Mouse (Mus musculus) liver, embryonic 13.5 days (tissue): ENCODE results near the gene Irf2bpl. TPM values are rescaled to one million over a fixed set of nuclear protein-coding genes. Genes with fewer than 3 reads are reported as not detected.

ENCODE experiments used
- ATAC-seq: fragments of 200-750 bp; cut with Nextera tagmentation; 2 replicates; pipeline ENCODE4 v1.8.0; 2017; ENCODE audit warnings: low read depth, mild to moderate bottlenecking, moderate number of reproducible peaks, moderate library complexity
- DNase-seq: peaks from one replicate; pipeline ENCODE4 v3.0.0; 2022
- H3K27ac ChIP-seq: fragments of 300-500 bp; sonication (generic); 2 replicates; pipeline ENCODE4 v1.5.1; 2015; ENCODE audit warnings: moderate library complexity, mild to moderate bottlenecking, inconsistent platforms
- H3K27me3 ChIP-seq: fragments of 300-500 bp; sonication (generic); 2 replicates; pipeline ENCODE4 v1.6.1; 2015; ENCODE audit warnings: mild to moderate bottlenecking, inconsistent platforms
- H3K36me3 ChIP-seq: fragments of 300-500 bp; sonication (generic); 2 replicates; pipeline ENCODE4 v1.6.1; 2015; ENCODE audit warnings: mild to moderate bottlenecking, inconsistent platforms
- H3K4me1 ChIP-seq: fragments of 300-500 bp; sonication (generic); replicated peaks from 2 replicates; pipeline ENCODE4 v1.6.1; 2015; ENCODE audit warnings: inconsistent platforms
- H3K4me2 ChIP-seq: fragments of 300-500 bp; sonication (generic); 2 replicates; pipeline ENCODE4 v1.6.1; 2015; ENCODE audit warnings: inconsistent platforms, mild to moderate bottlenecking, moderate library complexity
- H3K4me3 ChIP-seq: fragments of 300-500 bp; sonication (generic); replicated peaks from 2 replicates; pipeline ENCODE4 v1.5.1; 2015; ENCODE audit warnings: mild to moderate bottlenecking, inconsistent platforms
- H3K9ac ChIP-seq: fragments of 300-500 bp; sonication (generic); 2 replicates; pipeline ENCODE4 v1.6.1; 2015; ENCODE audit warnings: mild to moderate bottlenecking, inconsistent platforms
- H3K9me3 ChIP-seq: fragments of 300-500 bp; sonication (generic); replicated peaks from 2 replicates; pipeline ENCODE4 v1.6.1; 2016; ENCODE audit warnings: inconsistent platforms
- WGBS: fragments of 180-500 bp; shearing (Covaris S2); methylation state at CpG from one replicate; pipeline ENCODE4 v1.1.7; 2015; ENCODE audit not compliant: insufficient replicate concordance; 5-methylcytosine and 5-hydroxymethylcytosine counted together
- polyA plus RNA-seq: library from polyadenylated mRNA; unstranded; fragments of >200 nt; fragmentation: Nextera tagmentation; extraction: Ambion mirVana; gene quantifications from 2 replicates; pipeline ENCODE4 v1.2.1, GENCODE M21; 2015

The Irf2bpl gene
- polyA plus RNA-seq, 1 experiment from 2014 or later: 2.8 TPM

DNA sequence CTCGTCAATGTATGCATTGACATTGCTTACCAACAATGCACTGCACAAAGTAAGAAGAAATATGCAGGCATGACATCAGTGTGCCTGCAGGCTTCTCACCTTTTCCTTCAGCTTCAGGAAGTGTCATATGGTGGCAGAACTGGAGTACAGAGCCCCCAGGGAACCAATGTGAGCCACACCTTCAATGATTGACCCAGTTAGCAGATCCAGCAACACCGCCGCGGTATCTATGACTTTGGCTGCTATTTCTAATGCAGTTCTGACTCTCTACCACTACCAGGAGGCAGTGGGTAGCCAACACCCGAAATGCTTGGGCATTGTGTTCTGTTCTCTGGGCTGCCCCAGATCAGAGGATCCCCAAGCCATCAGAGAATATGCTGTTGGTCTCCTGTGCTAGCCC is 33.9 kb downstream of the Irf2bpl start:
- H3K27me3 ChIP-seq: peaks cover 6% of the 10 kb centered on the region; the same call in 1 of the 2 replicates
- no peaks in the 10 kb centered on the region for H3K36me3 ChIP-seq
- peaks cover 24% of the 10 kb centered on the region for H3K4me1 ChIP-seq
- no peak overlapping the region for H3K4me3 ChIP-seq
- H3K4me2 ChIP-seq: no peak overlapping the region
- no peak overlapping the region for H3K9ac ChIP-seq
- DNase-seq (no peak), ATAC-seq (no peak)
- 69% methylated on average over 5 of the region's 5 CpGs for WGBS
- H3K27ac ChIP-seq: no peak overlapping the region
- no peaks in the 10 kb centered on the region for H3K9me3 ChIP-seq

DNA sequence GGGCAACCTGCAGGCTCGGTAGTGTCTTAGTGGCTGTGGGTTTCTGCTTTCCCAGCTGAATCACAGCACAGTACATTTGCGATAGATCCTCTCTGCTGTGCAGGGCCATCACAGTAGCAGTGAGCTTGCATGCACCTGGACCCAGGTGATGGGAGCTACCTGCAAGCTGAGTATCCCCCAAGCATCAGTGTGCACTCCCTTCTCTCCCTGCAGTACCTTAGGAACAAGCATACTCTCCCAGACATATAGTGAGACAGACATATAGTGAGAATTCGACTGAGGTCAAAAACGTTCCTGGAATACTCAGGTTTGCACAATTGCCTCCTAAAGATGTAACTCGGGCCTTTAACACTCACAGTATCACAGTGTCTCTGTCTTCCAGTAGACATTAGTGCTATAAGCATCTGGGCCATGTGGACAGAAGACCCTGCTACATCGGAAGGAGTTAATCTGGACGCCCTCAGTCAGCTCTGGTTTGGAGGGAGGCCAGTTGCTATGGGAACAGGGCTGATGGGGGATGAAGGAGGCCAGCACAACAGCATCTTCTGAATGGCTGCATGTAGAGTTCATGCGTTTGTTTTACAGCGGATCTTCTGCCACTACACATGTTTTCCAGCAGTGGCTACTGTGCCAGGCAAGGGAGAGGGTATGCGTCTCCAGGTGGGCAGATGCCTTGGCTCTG is 34.5 kb downstream of the Irf2bpl start:
- no peak overlapping the region for H3K9ac ChIP-seq
- no peak overlapping the region for H3K27ac ChIP-seq
- peaks cover 6% of the 10 kb centered on the region; the same call in 1 of the 2 replicates for H3K27me3 ChIP-seq
- no peak overlapping the region for H3K4me2 ChIP-seq
- DNase-seq (no peak), ATAC-seq (no peak)
- H3K4me1 ChIP-seq: peaks cover 17% of the 10 kb centered on the region
- no peaks in the 10 kb centered on the region for H3K36me3 ChIP-seq
- WGBS: 69% methylated on average over 10 of the region's 10 CpGs
- H3K4me3 ChIP-seq: no peak overlapping the region
- H3K9me3 ChIP-seq: no peaks in the 10 kb centered on the region

DNA sequence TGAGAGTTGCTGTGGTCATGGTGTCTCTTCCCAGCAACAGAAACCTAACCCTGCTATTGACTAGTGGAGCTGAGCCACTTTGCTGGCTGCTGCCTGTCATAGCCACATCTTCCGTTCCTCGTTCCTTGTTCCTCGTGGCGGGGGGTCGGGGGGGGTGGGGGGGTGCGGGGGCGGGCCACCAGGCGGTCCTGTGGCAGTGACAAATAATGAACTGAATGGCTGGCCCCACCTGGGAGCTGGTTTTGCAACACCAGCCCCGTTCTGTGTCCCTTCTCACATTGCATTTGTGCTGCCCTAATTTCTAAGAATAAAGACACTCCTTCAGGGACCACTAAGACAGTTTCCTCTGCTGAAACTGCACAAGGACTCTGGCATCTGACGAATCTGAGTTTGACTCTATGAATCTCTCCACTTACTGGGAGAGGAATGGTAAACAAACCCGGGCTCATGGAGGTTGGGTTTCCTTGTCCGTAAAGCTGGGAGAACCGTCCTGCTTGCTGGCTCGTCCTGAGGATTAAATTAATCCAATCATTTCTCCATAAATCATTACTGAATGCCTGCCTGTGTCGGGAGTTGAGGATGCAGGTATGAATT is 41.6 kb downstream of the Irf2bpl start:
- 29% methylated on average over 15 of the region's 15 CpGs for WGBS
- Histone ChIP-seq H3K27me3 (no peaks in the 10 kb centered on the region), H3K27ac (no peak overlapping the region), H3K4me2 (no peak overlapping the region), H3K4me1 (peaks cover 16% of the 10 kb centered on the region), H3K36me3 (no peaks in the 10 kb centered on the region), H3K9ac (no peak overlapping the region), H3K4me3 (no peak overlapping the region), H3K9me3 (no peaks in the 10 kb centered on the region)
- ATAC-seq (no peak), DNase-seq (no peak)

DNA sequence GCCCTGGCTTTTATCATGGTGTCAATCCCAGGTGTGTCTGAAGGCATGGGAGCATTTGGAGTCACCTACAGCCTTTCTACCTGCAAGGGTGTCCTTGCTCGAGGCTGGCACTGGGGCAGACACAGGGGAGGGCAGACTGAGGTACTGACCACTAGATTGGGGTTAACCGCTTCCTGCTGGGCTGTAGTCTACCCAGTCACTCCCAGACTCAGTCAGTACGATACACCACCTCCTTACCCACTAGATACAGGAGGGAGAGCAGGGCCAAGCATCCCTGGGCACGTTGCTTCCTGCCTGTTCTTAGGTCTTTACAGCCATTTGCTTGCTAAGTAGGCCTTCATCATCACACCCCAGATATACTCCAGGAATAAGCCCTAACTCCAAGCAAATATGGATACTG is 44.1 kb downstream of the Irf2bpl start:
- no peaks in the 10 kb centered on the region for H3K9me3 ChIP-seq
- peaks cover 39% of the 10 kb centered on the region for H3K4me1 ChIP-seq
- H3K9ac ChIP-seq: no peak overlapping the region
- DNase-seq: no peak
- no peak for ATAC-seq
- H3K27me3 ChIP-seq: no peaks in the 10 kb centered on the region
- H3K36me3 ChIP-seq: no peaks in the 10 kb centered on the region
- H3K27ac ChIP-seq: no peak overlapping the region
- WGBS: 47% methylated on average over 4 of the region's 4 CpGs
- H3K4me2 ChIP-seq: no peak overlapping the region
- no peak overlapping the region for H3K4me3 ChIP-seq

DNA sequence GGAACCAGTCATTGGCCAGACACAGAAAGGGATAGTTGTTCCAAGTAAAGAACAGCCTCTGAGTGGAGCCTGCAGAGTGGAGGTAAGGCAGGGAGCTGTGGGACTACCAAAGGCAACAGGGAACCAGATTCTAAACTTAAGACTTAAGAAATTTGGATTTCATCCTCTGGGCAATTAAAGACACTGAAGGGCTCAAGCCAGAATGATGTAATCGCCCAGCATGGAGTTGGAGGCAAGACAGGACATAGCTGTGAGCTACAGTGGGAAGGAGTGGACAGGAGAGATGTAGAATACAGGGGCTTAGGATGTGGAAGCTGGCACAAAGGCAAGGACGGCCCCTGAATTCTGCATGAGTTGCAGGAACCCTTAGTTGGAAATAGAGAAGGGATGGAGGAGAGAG is 46.4 kb downstream of the Irf2bpl start:
- ATAC-seq (no peak), DNase-seq (no peak)
- no peak overlapping the region for H3K4me3 ChIP-seq
- H3K27me3 ChIP-seq: no peaks in the 10 kb centered on the region
- H3K9ac ChIP-seq: no peak overlapping the region
- no peaks in the 10 kb centered on the region for H3K9me3 ChIP-seq
- WGBS: 66% methylated on average over 2 of the region's 2 CpGs
- H3K4me2 ChIP-seq: no peak overlapping the region
- no peak overlapping the region for H3K27ac ChIP-seq
- no peaks in the 10 kb centered on the region for H3K36me3 ChIP-seq
- peaks cover 62% of the 10 kb centered on the region for H3K4me1 ChIP-seq

DNA sequence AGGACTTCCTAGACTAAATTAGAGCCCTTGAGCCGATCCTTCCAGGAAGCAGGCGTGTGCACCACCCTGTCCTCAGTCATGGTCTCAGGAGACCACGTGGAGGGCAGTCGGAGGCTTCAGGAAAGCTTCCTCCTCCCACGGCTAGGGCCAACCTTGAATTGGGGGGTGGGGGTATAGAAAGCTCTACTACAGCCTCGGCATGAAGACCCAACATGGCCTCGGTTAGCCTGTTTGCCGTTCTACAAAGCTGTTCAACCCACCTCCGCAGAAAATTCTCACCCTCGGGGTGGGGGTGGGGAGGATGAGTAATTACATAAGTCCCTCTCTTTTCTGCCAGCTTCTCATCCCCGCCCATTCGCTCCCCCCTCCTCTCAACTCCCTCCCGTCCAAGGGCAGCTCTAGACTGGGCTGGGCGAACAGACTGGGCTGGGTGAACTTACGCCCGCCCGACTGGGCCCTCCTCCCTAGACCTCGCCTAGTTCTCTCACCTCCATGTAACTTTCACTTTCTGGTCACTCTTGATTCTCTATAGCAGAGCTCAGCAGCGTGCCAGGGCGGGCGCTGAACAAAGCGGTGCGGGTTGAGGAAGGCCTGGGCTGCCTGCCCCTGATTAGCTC is 48.1 kb downstream of the Irf2bpl start:
- Histone ChIP-seq H3K27ac (peak overlapping the region; percentile 81), H3K27me3 (no peaks in the 10 kb centered on the region), H3K4me3 (peak overlapping the region; percentile 46), H3K9ac (peak overlapping the region; percentile 56), H3K4me2 (peak overlapping the region; percentile 69), H3K36me3 (no peaks in the 10 kb centered on the region), H3K9me3 (no peaks in the 10 kb centered on the region), H3K4me1 (peaks cover 79% of the 10 kb centered on the region)
- ATAC-seq: peak; percentile 91
- 3% methylated on average over 23 of the region's 23 CpGs for WGBS
- peak; percentile 76 for DNase-seq

DNA sequence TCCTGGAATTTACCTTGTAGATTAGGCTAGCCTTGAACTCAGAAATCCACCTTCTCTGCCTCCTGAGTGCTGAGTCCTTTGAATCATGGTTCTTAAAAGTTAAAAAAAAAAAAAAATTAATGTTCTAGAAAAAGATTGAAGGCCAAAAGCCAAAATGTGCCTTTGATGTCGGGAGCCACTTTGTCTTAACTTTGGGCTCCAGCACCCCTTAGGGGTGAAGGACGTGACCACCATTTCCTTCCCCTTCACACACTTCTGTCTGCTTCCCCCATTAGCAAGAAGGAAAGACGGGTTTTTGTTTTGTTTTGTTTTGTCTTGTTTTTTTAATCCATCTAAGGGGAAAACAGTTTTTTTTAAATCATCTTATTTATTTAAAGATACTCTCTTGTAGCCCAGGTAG is 48.7 kb downstream of the Irf2bpl start:
- H3K27ac ChIP-seq: peak overlapping the region; percentile 81; the same call in 1 of the 2 replicates
- H3K9me3 ChIP-seq: no peaks in the 10 kb centered on the region
- H3K36me3 ChIP-seq: no peaks in the 10 kb centered on the region
- ATAC-seq (no peak), DNase-seq (no peak)
- no peak overlapping the region for H3K4me3 ChIP-seq
- peak overlapping the region; percentile 69; the same call in 1 of the 2 replicates for H3K4me2 ChIP-seq
- WGBS: 46% methylated on average over 3 of the region's 3 CpGs
- H3K4me1 ChIP-seq: peaks cover 82% of the 10 kb centered on the region
- no peak overlapping the region for H3K9ac ChIP-seq
- H3K27me3 ChIP-seq: no peaks in the 10 kb centered on the region

DNA sequence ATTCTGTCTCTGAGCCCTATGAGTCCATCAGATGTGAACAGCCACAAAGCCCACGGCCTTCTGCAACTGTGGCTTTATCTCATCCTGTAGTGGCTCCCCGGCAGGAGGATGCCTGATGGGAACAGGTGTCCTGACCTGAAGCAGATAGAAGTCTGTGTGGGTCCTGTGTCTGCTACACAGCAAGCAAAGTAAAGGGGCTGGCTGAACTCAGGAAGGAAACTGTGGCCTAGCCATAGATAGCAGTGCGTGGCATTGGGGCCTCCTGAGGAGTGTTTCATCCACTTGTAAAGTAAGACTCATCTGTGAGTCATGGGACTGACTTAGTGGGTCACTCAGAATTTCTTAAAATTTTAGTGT is 50.2 kb downstream of the Irf2bpl start:
- peak; percentile 30 for DNase-seq
- peaks cover 94% of the 10 kb centered on the region for H3K4me1 ChIP-seq
- 7% methylated on average over 3 of the region's 3 CpGs for WGBS
- no peaks in the 10 kb centered on the region for H3K27me3 ChIP-seq
- peak overlapping the region; percentile 81 for H3K27ac ChIP-seq
- ATAC-seq: peak; percentile 22
- H3K9ac ChIP-seq: no peak overlapping the region
- H3K4me2 ChIP-seq: no peak overlapping the region
- H3K36me3 ChIP-seq: no peaks in the 10 kb centered on the region
- H3K4me3 ChIP-seq: no peak overlapping the region
- no peaks in the 10 kb centered on the region for H3K9me3 ChIP-seq

DNA sequence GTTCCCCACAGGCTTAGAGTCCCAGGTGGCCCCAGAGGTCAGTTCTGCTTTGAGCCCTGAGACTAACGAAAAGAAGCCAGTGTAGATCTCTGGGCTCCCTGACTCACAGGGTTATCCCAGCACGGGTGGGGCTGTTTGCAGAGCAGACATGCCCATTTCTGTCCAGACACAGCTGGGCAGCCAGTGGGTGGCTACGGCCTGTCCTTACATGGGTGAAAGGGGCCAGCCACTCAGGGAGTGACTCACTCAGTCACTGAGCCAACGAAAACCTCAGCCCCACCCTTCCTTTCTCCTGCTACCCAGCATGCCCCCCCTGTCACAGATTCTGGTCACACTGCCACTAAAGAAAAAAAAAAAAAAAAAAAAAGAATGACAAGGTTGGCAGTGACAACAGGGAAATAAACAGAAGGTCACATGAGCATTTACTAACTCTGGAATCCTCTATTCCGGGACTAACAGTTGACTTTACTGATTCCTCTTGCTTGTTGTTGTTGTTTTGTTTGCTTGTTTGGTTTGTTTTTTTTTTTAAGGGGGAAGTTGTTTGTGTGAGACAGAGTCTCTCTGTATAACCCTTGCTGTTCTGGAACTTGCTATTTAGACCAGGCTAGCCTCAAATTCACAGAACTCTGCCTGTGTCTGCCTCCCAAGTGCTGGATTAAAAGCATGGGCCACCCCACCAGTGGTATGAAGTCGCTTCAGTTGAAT is 50.7 kb downstream of the Irf2bpl start:
- H3K27ac ChIP-seq: peak overlapping the region; percentile 81
- H3K4me3 ChIP-seq: no peak overlapping the region
- peaks cover 93% of the 10 kb centered on the region for H3K4me1 ChIP-seq
- DNase-seq (no peak), ATAC-seq (peak; percentile 22; the same call in 1 of the 2 replicates)
- H3K9me3 ChIP-seq: no peaks in the 10 kb centered on the region
- H3K36me3 ChIP-seq: no peaks in the 10 kb centered on the region
- WGBS: 16% methylated on average over 6 of the region's 6 CpGs
- no peaks in the 10 kb centered on the region for H3K27me3 ChIP-seq
- H3K4me2 ChIP-seq: peak overlapping the region; percentile 8; the same call in 1 of the 2 replicates
- peak overlapping the region; percentile 49; the same call in 1 of the 2 replicates for H3K9ac ChIP-seq

DNA sequence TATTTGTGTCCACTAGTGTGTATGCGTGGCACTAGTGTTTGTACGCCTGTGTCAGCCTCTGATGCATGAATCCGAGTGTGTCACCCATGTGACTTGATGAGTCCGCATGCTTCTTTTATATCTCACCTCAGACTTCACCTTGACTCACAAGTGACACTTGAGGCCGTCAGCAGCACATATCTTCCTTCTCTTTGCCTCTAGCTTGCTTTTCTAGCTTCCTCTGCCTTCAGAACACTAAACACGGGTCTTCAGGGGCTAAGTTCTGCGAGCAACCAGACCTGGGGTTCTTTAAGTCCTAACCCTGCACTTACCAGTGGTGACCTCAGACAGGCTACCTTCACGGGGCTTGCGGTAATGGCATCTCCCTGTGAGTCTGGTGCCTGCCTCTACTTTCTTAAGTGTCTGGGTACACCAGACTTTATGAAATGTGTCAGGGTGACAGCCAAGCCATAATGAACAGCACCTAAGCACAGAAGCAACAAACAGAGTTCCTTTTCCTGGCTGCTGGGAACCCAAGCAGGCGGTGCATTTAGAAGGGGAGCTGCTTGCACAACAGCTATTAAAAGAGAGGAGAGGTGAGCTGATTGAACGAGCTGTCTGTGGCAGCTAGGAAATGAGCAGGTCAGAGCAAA is 51.9 kb downstream of the Irf2bpl start:
- Histone ChIP-seq H3K27ac (peak overlapping the region; percentile 75), H3K36me3 (no peaks in the 10 kb centered on the region), H3K4me3 (no peak overlapping the region), H3K9ac (peak overlapping the region; percentile 59; the same call in 1 of the 2 replicates), H3K4me1 (peaks cover 81% of the 10 kb centered on the region), H3K27me3 (no peaks in the 10 kb centered on the region), H3K9me3 (no peaks in the 10 kb centered on the region), H3K4me2 (peak overlapping the region; percentile 62)
- ATAC-seq (no peak), DNase-seq (no peak)
- 38% methylated on average over 11 of the region's 11 CpGs for WGBS
